Mouse (Mus musculus) midbrain, embryonic 10.5 days (tissue): ENCODE measurements around the gene Hbp1. TPM values are rescaled to one million over a fixed set of nuclear protein-coding genes. Genes with fewer than 3 reads are reported as not detected.
A peak's percentile ranks its signal among the peaks of the same experiment; 100 is the strongest.

Experiments
- DNase-seq: peaks from one replicate; pipeline ENCODE4 v3.0.0-alpha.2; 2017; ENCODE audit warnings: low spot score
- H3K27ac ChIP-seq: fragments of 300-500 bp; sonication (generic); replicated peaks from 2 replicates; pipeline ENCODE4 v1.5.1; 2016; ENCODE audit warnings: mild to moderate bottlenecking
- H3K27me3 ChIP-seq: fragments of 300-500 bp; sonication (generic); 2 replicates; pipeline ENCODE4 v1.6.1; 2016; ENCODE audit warnings: low read depth, mild to moderate bottlenecking; ENCODE audit not compliant: poor library complexity, severe bottlenecking
- H3K36me3 ChIP-seq: fragments of 300-500 bp; sonication (generic); 2 replicates; pipeline ENCODE4 v1.6.1; 2016; ENCODE audit warnings: mild to moderate bottlenecking, moderate library complexity
- H3K4me1 ChIP-seq: fragments of 300-500 bp; sonication (generic); 2 replicates; pipeline ENCODE4 v1.6.1; 2016
- H3K4me3 ChIP-seq: fragments of 300-500 bp; sonication (generic); 2 replicates; pipeline ENCODE4 v1.5.1; 2016; ENCODE audit warnings: mild to moderate bottlenecking, moderate library complexity
- H3K9me3 ChIP-seq: fragments of 300-500 bp; sonication (generic); replicated peaks from 2 replicates; pipeline ENCODE4 v1.6.1; 2016; ENCODE audit warnings: mild to moderate bottlenecking
- WGBS: fragments of 180-500 bp; shearing (Covaris S2); methylation state at CpG from one replicate; pipeline ENCODE4 v1.1.7; 2016; 5-methylcytosine and 5-hydroxymethylcytosine counted together
- polyA plus RNA-seq: library from polyadenylated mRNA; unstranded; fragments of >200 nt; fragmentation: Nextera tagmentation; extraction: Ambion mirVana; gene quantifications from 2 replicates; pipeline ENCODE4 v1.2.1, GENCODE M21; 2016

Hbp1 gene
- polyA plus RNA-seq, 1 experiment from 2014 or later = 78.2 TPM

DNA sequence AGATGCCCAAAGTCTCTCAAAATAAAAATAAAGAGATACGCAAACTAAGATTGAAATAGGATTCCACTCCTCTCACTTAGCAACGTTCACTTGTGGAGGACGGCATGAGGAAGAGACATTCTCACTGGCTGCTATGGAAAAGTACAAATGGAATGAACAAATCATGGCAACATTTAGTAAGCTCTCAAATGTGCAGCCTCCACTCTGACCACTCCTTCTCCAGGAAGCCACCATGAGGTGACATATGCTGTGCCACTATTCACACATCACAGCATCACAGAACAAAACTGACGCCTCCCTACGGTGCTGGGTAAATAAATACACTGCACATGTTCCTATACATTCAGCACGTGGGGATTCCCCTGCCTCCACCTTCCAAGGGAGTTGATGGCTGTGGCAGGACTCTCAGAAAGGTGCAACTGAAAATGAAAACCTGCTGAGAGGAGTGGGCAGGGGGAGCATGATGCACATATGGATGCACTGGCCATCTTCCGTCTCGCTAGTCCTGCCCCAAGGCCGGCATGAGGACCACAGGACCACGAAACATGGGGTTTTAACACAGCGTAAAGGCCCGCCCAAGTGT lies 27.4 kb upstream of the Hbp1 start:
- 76% methylated on average over 12 of the region's 12 CpGs for WGBS
- DNase-seq = no peak
- no peaks in the 10 kb centered on the region for H3K9me3 ChIP-seq
- peaks cover 10% of the 10 kb centered on the region for H3K36me3 ChIP-seq
- 0 out of 2 replicates have a peak, but pooled peaks cover 5% of the 10 kb centered on the region for H3K4me1 ChIP-seq
- H3K27me3 ChIP-seq = no peaks in the 10 kb centered on the region
- no peak overlapping the region for H3K27ac ChIP-seq
- H3K4me3 ChIP-seq = no peak overlapping the region

DNA sequence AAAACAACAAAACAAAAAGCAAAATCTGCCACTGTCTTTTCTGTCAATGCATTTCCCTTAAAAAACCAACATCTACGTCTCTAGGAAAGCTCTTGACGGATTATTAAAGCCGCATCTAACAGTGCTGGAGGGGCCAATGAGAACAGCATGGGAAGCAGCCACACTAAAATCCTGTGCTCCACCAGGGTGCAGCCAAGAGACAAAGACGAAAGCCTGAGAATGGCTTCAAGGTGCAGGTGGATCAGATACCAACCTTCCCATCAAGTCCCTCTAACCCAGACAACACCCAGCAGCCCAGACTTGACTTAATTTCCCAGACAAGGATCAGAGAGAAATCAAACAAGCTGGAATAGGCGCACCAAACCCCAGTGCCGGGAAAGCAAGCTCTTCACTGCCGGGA lies 26.2 kb upstream of the Hbp1 start:
- no peak overlapping the region for H3K4me3 ChIP-seq
- H3K36me3 ChIP-seq = peaks cover 10% of the 10 kb centered on the region
- H3K9me3 ChIP-seq = no peaks in the 10 kb centered on the region
- DNase-seq = no peak
- H3K27ac ChIP-seq = no peak overlapping the region
- no peaks in the 10 kb centered on the region for H3K27me3 ChIP-seq
- H3K4me1 ChIP-seq = 0 out of 2 replicates have a peak, but pooled peaks cover 5% of the 10 kb centered on the region
- WGBS = 57% methylated on average over 7 of the region's 7 CpGs

DNA sequence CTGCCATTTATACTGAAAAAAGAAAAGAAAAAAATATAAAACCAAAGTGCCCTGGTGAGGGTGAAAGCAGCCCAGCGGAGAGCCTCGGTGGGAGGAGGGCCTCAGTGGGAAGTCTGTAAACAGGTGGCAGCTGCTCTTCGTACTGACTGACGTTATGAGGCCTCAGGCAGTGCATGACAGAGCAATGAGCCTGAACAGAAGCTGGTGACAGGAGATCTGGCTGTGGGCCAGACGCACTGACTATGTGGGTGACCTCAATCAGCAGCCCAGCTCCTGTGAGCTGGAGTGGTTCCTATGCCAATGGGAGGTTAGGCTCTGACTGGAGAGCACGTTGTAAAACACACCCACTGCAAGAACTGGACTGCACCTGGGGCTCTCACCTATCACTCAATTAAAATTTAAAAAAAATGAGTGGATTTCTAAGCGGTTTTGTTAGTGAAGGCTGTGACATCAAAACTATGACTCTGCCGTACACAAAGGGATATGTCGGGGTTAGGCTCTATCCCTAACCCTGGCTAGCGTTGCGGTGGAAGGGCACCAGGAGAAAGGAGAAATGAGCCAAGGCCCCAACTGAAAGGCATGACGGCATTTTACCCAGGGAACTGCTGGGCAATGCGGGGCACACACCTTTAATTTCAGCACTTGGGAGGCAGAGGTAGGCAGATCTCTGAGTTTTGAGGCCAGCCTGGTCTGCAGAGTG lies 23.3 kb upstream of the Hbp1 start:
- H3K27me3 ChIP-seq = no peaks in the 10 kb centered on the region
- no peak overlapping the region for H3K27ac ChIP-seq
- no peaks in the 10 kb centered on the region for H3K9me3 ChIP-seq
- H3K36me3 ChIP-seq = peaks cover 10% of the 10 kb centered on the region
- no peak overlapping the region for H3K4me3 ChIP-seq
- no peak for DNase-seq
- 82% methylated on average over 13 of the region's 13 CpGs for WGBS
- 0 out of 2 replicates have a peak, but pooled peaks cover 5% of the 10 kb centered on the region for H3K4me1 ChIP-seq

DNA sequence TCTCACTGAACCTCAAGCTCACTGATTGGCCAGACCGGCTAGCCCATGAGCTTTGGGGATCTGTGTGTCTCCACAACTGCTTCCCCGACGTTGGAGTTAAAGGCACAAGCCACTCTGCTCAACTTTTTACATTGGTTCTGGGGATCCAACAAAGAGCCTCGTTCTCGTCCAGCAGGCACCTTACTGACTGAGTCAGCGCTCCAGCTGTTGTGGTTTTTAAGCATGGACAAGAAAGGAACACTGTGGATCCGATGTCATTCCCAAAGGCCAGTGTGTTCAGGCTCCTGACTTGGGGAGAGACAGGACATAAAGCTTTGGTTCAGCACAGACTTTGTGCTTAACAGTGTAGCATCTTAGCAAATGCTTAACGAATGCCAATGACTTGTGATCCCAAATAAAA lies 21.2 kb upstream of the Hbp1 start:
- no peak for DNase-seq
- Histone ChIP-seq H3K27ac (no peak overlapping the region), H3K9me3 (no peaks in the 10 kb centered on the region), H3K4me1 (no peaks in the 10 kb centered on the region), H3K36me3 (peaks cover 10% of the 10 kb centered on the region), H3K27me3 (no peaks in the 10 kb centered on the region), H3K4me3 (no peak overlapping the region)
- WGBS = 91% methylated on average over 8 of the region's 8 CpGs

DNA sequence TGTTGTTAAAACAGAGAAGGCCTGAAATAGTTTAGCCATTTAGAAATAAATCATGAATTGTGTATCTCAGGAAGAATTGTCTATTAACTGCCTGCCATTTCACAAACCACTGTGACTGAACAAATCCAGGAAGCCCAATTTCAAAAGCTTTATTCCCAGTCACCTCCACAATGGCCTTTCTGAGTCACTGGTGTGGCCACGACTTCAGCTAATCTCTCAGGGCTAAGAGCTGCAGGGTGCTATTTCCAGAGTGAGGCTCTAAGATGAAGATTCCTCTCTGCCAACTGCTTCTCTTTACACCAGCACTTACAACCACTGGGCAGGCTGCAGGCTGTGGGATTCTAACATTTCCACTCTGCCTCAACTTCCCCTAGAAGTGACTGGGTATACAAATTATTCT lies 18.8 kb upstream of the Hbp1 start:
- Histone ChIP-seq H3K27me3 (no peaks in the 10 kb centered on the region), H3K27ac (no peak overlapping the region), H3K4me3 (no peak overlapping the region), H3K4me1 (no peaks in the 10 kb centered on the region), H3K36me3 (peaks cover 13% of the 10 kb centered on the region), H3K9me3 (no peaks in the 10 kb centered on the region)
- WGBS = 23% methylated on average over 1 of the region's 1 CpGs
- DNase-seq = no peak

DNA sequence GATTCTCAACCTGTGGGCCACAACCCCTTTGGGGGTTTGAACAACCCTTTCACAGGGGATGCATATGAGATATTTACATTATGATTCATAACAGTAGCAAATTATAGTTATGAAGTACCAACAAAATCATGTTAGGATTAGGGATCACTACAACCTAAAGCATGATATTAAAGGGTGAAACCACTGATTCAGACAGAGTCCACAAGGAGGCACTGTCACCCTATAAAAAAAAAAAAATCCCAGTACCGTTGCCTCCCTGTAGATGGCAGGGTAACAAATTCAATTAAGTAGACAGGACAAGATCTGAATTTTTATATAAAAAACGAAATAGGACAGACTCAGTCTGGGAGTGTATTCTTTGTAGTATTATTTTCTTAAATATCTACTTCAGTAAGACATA lies 17.2 kb upstream of the Hbp1 start:
- Histone ChIP-seq H3K4me1 (no peaks in the 10 kb centered on the region), H3K27ac (no peak overlapping the region), H3K4me3 (no peak overlapping the region), H3K9me3 (no peaks in the 10 kb centered on the region), H3K27me3 (no peaks in the 10 kb centered on the region), H3K36me3 (peaks cover 7% of the 10 kb centered on the region)
- DNase-seq = no peak
- WGBS = 13% methylated on average over 2 of the region's 2 CpGs

DNA sequence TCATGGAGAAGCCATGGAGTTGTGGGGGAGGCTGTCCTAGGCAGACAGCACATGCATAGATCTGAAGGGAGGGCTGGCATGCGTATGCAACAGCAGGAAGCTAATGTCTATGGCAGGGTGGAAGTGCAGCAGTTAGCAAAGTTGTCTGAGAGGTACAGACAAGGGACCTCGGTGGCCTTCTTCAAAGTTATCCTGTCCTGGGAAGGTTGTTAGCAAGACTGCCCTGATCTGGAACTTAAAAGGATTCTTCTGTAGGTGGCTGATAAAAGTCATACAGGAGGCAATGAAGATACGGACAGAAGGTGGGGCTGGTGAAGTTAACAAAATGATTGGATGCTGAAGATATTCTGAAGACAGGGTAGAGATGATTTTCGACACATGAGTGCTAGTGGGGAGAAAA lies 16.1 kb upstream of the Hbp1 start:
- DNase-seq = no peak
- no peaks in the 10 kb centered on the region for H3K27me3 ChIP-seq
- no peaks in the 10 kb centered on the region for H3K9me3 ChIP-seq
- peaks cover 7% of the 10 kb centered on the region for H3K36me3 ChIP-seq
- 86% methylated on average over 4 of the region's 4 CpGs for WGBS
- no peak overlapping the region for H3K4me3 ChIP-seq
- H3K27ac ChIP-seq = no peak overlapping the region
- H3K4me1 ChIP-seq = no peaks in the 10 kb centered on the region

DNA sequence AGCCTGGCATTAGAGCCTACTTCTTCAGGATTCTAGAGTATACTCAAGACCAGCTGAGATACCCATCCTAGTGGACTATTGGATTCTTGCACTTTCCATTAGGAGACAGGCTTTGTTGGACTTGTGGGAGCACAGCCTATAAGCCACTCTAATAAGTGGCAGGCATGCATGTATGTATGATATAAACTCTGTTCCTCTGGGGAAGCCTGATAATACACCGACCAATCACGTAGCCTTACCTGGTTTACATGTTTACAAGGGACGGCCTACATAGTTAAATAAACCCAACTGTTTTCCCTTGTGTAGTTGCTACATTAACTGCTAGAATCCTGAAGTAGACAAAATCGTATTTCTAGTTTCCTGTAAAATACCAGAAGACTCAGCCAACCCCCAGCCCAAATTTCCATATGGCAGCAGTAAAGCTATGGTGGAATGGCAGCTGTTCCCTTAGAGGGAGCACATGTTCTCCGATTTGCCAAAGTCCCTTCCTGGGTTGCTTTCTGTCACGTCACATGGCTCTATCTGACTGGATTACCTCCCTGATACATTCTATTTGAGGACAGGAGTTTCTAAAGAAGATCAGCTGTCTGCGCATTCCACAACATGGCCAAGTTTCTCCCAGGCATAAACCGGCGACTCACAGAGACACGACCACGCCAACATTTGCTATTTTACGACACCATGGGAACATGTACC lies 15.3 kb upstream of the Hbp1 start:
- Histone ChIP-seq H3K36me3 (peaks cover 7% of the 10 kb centered on the region), H3K4me3 (no peak overlapping the region), H3K9me3 (no peaks in the 10 kb centered on the region), H3K4me1 (no peaks in the 10 kb centered on the region), H3K27ac (no peak overlapping the region), H3K27me3 (no peaks in the 10 kb centered on the region)
- no peak for DNase-seq
- WGBS = 93% methylated on average over 12 of the region's 12 CpGs

DNA sequence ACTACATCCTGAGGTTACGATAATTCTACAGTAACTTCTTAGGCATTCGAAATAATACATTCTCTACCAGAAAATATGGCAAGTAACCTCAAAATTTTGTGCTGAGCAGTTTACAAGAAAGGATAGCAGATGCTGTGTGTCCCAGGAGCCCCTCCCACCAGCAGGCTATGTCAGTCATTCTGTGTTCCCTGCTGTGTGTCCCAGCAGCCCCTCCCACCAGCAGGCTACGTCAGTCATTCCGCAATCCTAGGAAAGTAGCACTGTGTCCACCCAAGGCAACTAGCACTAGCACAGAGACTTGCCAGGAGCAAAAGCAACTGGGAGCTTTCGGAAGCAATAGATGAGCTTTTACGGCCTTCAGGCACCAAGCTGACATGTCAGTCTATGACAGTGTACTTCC lies 13.7 kb upstream of the Hbp1 start:
- no peaks in the 10 kb centered on the region for H3K9me3 ChIP-seq
- WGBS = 86% methylated on average over 6 of the region's 6 CpGs
- no peak overlapping the region for H3K27ac ChIP-seq
- no peaks in the 10 kb centered on the region for H3K27me3 ChIP-seq
- H3K4me3 ChIP-seq = no peak overlapping the region
- H3K4me1 ChIP-seq = no peaks in the 10 kb centered on the region
- DNase-seq = no peak
- peaks cover 7% of the 10 kb centered on the region for H3K36me3 ChIP-seq

DNA sequence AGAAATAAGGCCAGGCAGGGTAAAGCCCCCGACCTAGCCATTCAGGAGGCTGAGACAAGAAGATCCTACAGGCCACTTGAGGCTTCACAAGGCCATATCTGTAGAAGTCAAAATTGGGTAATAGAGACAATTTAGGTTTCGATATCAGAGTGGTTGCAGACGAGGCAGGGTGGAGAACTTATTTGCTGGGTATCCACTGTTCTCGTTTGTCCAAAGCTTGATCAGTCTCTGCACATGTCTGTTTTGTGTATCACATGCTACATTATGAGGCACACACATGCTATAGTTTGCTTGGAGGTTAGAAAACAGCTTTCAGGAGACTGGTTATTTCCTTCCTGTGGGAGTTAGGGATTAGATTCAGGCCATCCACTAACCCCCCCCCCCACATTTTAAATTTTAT lies 5.5 kb upstream of the Hbp1 start:
- Histone ChIP-seq H3K36me3 (no peaks in the 10 kb centered on the region), H3K4me1 (peaks cover 4% of the 10 kb centered on the region; the same call in 1 of the 2 replicates), H3K4me3 (no peak overlapping the region), H3K27ac (no peak overlapping the region), H3K9me3 (no peaks in the 10 kb centered on the region), H3K27me3 (no peaks in the 10 kb centered on the region)
- no peak for DNase-seq
- 85% methylated on average over 4 of the region's 4 CpGs for WGBS

DNA sequence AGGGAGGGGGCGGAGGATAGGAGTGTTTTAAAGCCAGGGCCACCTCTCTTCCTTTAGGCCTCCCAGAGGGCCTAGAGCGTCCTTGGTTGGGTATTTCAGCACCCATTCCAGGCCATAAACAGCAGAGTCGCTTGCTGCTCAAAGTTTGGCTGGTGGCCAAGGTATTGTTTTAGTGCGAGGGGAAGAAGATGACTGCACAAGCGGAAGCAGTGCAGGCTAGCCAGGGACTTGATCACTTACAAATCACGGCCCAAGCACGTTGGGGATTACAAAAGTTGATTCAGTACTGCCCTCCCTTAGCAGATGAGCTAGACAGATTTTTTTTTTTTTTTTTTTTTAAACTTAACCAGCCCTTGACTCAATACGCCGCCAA lies 310 bp upstream of the Hbp1 start:
- 0 out of 2 replicates have a peak, but pooled peaks cover 4% of the 10 kb centered on the region for H3K36me3 ChIP-seq
- peak overlapping the region; percentile 84 for H3K4me3 ChIP-seq
- DNase-seq = no peak
- peaks cover 16% of the 10 kb centered on the region for H3K4me1 ChIP-seq
- WGBS = 8% methylated on average over 9 of the region's 9 CpGs
- H3K27me3 ChIP-seq = no peaks in the 10 kb centered on the region
- peak overlapping the region; percentile 100 for H3K27ac ChIP-seq
- H3K9me3 ChIP-seq = no peaks in the 10 kb centered on the region

DNA sequence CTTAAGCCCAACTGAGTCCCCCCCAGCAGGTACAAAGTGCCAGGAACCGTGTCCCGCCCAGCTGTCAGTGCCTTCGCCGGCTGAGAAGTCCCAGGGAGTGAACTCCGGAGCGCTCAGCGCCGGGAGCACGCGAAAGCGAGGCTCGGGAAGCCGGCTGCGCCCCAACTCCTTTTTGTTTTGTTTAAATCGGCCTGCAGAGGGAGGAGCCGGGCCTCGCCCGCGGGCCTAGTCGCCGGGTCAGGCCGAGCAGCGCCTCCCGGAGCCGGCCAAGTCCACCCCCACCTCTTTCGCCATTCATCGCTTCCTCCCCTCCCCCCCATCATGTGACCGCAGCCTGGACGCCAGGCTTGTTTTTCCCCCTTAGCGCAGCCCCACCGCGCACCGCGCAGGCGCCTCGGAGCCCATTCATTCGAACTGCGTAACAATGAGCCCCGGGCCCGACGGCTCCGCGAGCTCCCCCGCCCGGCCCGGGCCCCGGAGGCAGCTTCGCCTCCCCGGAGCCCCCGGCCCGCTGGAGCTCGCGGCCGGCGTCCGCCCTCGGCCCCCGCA lies 1.1 kb downstream of the Hbp1 start:
- Histone ChIP-seq H3K36me3 (0 out of 2 replicates have a peak, but pooled peaks cover 4% of the 10 kb centered on the region), H3K9me3 (no peaks in the 10 kb centered on the region), H3K4me3 (peak overlapping the region; percentile 84), H3K27ac (peak overlapping the region; percentile 100), H3K4me1 (peaks cover 16% of the 10 kb centered on the region), H3K27me3 (no peaks in the 10 kb centered on the region)
- DNase-seq = peak; percentile 96
- under 1% methylated on average over 58 of the region's 58 CpGs for WGBS
